23 mouse cellular contexts compared by ENCODE assay signal in the genomic region with DNA sequence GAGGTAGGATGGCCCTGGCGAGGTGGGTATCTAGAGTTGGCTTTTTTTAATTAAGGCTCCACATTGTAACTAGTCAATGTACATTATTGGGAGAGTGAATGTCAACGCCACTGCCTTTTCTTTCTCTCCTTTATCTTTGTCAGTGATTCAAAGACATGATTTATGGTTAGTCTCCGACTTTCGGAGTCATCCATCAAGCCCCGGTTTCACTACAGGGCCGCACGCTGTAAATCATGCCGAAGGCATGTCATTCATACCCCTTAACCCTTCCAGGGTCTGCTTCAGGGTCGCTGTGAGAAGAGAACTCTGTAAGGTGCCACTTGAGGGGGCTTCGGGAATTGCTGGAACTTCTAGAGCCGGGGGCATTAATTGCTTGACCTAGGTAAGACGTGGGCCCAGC.
DNase-seq lines count a peak whose midpoint lies in the region; TF ChIP-seq lines count a peak whose summit lies in the region.
"Had no signal": no experiment of that assay in that cellular context is flagged by ENCODE, and none has a peak within 500 bp of the region (broad histone marks: within the 10 kb centered on the region; RNA-seq: fewer than 3 reads in every experiment).

No protein-coding gene starts in this region.

- H3K4me1 ChIP-seq in testis, adult 2 months (ENCODE audit: control insufficient read depth, insufficient read depth, low read length), result peaks cover 2% of the 10 kb centered on the region; the same call in 1 of the 2 replicates
- H3K4me1 ChIP-seq in limb, embryonic 10.5 days, result peaks cover 50% of the 10 kb centered on the region
- H3K4me1 ChIP-seq: heart, embryonic 12.5 days; liver, embryonic 12.5 days had no signal

- no peak for TF ChIP-seq POLR2A in testis, adult 2 months (IDR thresholded peaks at IDR 0.05; ENCODE audit: control insufficient read depth, low read depth, low read length)

- WGBS in limb, embryonic 10.5 days, result 56% methylated on average over 12 of the region's 12 CpGs

- no peaks in the 10 kb centered on the region for H3K27me3 ChIP-seq in testis, adult 2 months (ENCODE audit: control insufficient read depth, insufficient read depth, low read length)
- H3K27me3 ChIP-seq in limb, embryonic 10.5 days (ENCODE audit: low read depth, poor library complexity, severe bottlenecking), result no peaks in the 10 kb centered on the region
- H3K27me3 ChIP-seq: heart, embryonic 12.5 days; kidney, embryonic 15.5 days; liver, embryonic 12.5 days; midbrain, embryonic 12.5 days had no signal

- H3K27ac ChIP-seq in testis, adult 2 months (ENCODE audit: control insufficient read depth, insufficient read depth, low read depth, low read length), result no peak overlapping the region
- no peak overlapping the region for H3K27ac ChIP-seq in limb, embryonic 10.5 days
- H3K27ac ChIP-seq: heart, adult 2 months; kidney, embryonic 15.5 days; liver, embryonic 12.5 days; midbrain, embryonic 12.5 days; stomach, postnatal 0 days had no signal

- H3K9me3 ChIP-seq in limb, embryonic 10.5 days (replicated peaks), result no peaks in the 10 kb centered on the region
- H3K9me3 ChIP-seq: heart, embryonic 12.5 days; kidney, embryonic 15.5 days; liver, embryonic 12.5 days; midbrain, embryonic 12.5 days had no signal

- peak; percentile 17 to 19 for DNase-seq in adrenal gland, postnatal 36 days
- DNase-seq in adrenal gland, adult 8-10 months, result no peak
- DNase-seq in testis, postnatal 10 days (ENCODE audit: low spot score), result no peak
- peak; percentile 75 for DNase-seq in mesoderm, embryonic 11.5 days (ENCODE audit: low read depth, low spot score)
- no peak for DNase-seq in ovary, postnatal 36 days (ENCODE audit: low spot score)
- DNase-seq in limb, embryonic 10.5 days (ENCODE audit: low spot score), result no peak
- DNase-seq: cerebellum, adult 8-10 months; cerebellum, postnatal 25 days; heart, adult 2 months; kidney, adult 18-20 months; kidney, postnatal 25 days; liver, postnatal 0 days; lung, postnatal 36 days; right cerebral cortex, adult 18-20 months; thymus, postnatal 4 days had no signal

- no peak for TF ChIP-seq CTCF in testis, adult 2 months (IDR thresholded peaks at IDR 0.05; ENCODE audit: control insufficient read depth, insufficient read depth, insufficient replicate concordance, low read depth, low read length)

- H3K4me3 ChIP-seq in testis, adult 2 months (ENCODE audit: control insufficient read depth, low read depth, low read length), result peak overlapping the region; percentile 20
- H3K4me3 ChIP-seq in limb, embryonic 10.5 days, result no peak overlapping the region
- H3K4me3 ChIP-seq: erythroblast, embryonic 14.5 days; heart, adult 2 months; heart, embryonic 12.5 days; kidney, embryonic 15.5 days; liver, embryonic 12.5 days; midbrain, embryonic 12.5 days; myocyte had no signal

- H3K36me3 ChIP-seq in testis, adult 2 months (ENCODE audit: control insufficient read depth, insufficient read depth, low read length), result no peaks in the 10 kb centered on the region
- no peaks in the 10 kb centered on the region for H3K36me3 ChIP-seq in limb, embryonic 10.5 days
- H3K36me3 ChIP-seq: heart, embryonic 12.5 days; kidney, embryonic 15.5 days; liver, embryonic 12.5 days; midbrain, embryonic 12.5 days had no signal

Comparison
In these comparisons a context has a peak if more than half of its experiments do, and no peak if none do; other contexts are left out.
1. DNase-seq: peak in adrenal gland, postnatal 36 days (2 of 2) and mesoderm, embryonic 11.5 days (single experiment); none in adrenal gland, adult 8-10 months (single experiment), testis, postnatal 10 days (single experiment), ovary, postnatal 36 days (single experiment) and limb, embryonic 10.5 days (single experiment).